Mouse (Mus musculus) lung, embryonic 15.5 days (tissue): ENCODE data around the gene Nedd4. TPM values are rescaled to one million over a fixed set of nuclear protein-coding genes. Genes with fewer than 3 reads are reported as not detected.
A peak's percentile ranks its signal among the peaks of the same experiment; 100 is the strongest.

Source experiments
- ATAC-seq: fragments of 200-750 bp; cut with Nextera tagmentation; 2 replicates; pipeline ENCODE4 v1.8.0; 2017; ENCODE audit warnings: moderate number of reproducible peaks, borderline replicate concordance; ENCODE audit not compliant: low FRiP score, low TSS enrichment; ENCODE audit errors: extremely low read depth
- H3K27ac ChIP-seq: fragments of 300-500 bp; sonication (generic); 2 replicates; pipeline ENCODE4 v1.5.1; 2015; ENCODE audit warnings: moderate library complexity, mild to moderate bottlenecking, inconsistent platforms
- H3K27me3 ChIP-seq: fragments of 300-500 bp; sonication (generic); 2 replicates; pipeline ENCODE4 v1.6.1; 2015; ENCODE audit warnings: inconsistent platforms
- H3K36me3 ChIP-seq: fragments of 300-500 bp; sonication (generic); 2 replicates; pipeline ENCODE4 v1.6.1; 2015; ENCODE audit warnings: inconsistent platforms
- H3K4me1 ChIP-seq: fragments of 300-500 bp; sonication (generic); 2 replicates; pipeline ENCODE4 v1.6.1; 2015; ENCODE audit warnings: inconsistent platforms
- H3K4me2 ChIP-seq: fragments of 300-500 bp; sonication (generic); 2 replicates; pipeline ENCODE4 v1.6.1; 2015; ENCODE audit warnings: inconsistent platforms, mild to moderate bottlenecking, moderate library complexity
- H3K4me3 ChIP-seq: fragments of 300-500 bp; sonication (generic); 2 replicates; pipeline ENCODE4 v1.5.1; 2015; ENCODE audit warnings: mild to moderate bottlenecking, inconsistent platforms
- H3K9ac ChIP-seq: fragments of 300-500 bp; sonication (generic); 2 replicates; pipeline ENCODE4 v1.6.1; 2015; ENCODE audit warnings: inconsistent platforms
- H3K9me3 ChIP-seq: fragments of 300-500 bp; sonication (generic); 2 replicates; pipeline ENCODE4 v1.6.1; 2016; ENCODE audit warnings: inconsistent platforms
- WGBS: fragments of 180-500 bp; shearing (Covaris S2); methylation state at CpG from one replicate; pipeline ENCODE4 v1.1.7; 2015; 5-methylcytosine and 5-hydroxymethylcytosine counted together
- polyA plus RNA-seq: library from polyadenylated mRNA; unstranded; fragments of >200 nt; fragmentation: Nextera tagmentation; extraction: Ambion mirVana; gene quantifications from 2 replicates; pipeline ENCODE4 v1.2.1, GENCODE M21; 2015

Gene Nedd4
- polyA plus RNA-seq, 1 experiment from 2014 or later = 677 TPM

DNA sequence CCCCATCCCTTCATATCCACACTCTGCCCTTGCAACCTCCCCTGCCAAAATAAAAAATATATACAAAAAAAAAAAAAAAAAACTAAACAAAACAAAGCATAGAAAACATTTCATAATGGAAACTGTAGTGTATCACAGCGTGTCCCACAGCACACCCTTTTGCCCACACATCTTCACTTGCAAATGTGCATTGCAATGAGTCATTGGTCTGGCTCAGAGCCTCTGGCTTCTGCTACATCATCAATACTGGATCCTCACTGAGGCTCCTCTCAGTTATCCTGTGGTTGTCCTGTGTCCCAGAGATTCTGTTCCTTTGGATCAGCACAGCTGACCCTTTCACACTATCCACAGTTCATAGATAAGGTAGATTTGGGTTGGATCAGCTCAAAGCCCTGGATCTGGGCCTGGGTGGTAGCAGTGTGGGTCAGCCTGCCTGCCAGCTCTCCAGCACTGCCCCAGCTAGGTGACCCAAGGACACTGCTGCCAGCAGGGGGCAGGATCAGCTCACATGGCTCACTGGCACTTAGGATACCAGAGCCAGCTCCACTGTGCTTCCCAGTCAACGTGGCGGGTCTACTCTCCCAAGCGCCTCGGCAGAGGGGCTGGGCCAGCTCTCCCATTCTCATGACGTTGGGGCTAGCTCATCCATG is 7.4 kb upstream of the Nedd4 start:
- WGBS = 68% methylated on average over 6 of the region's 6 CpGs
- Histone ChIP-seq H3K9ac (no peak overlapping the region), H3K4me3 (no peak overlapping the region), H3K36me3 (no peaks in the 10 kb centered on the region), H3K4me2 (no peak overlapping the region), H3K27ac (no peak overlapping the region), H3K27me3 (no peaks in the 10 kb centered on the region), H3K4me1 (peaks cover 41% of the 10 kb centered on the region), H3K9me3 (no peaks in the 10 kb centered on the region)
- ATAC-seq = no peak

DNA sequence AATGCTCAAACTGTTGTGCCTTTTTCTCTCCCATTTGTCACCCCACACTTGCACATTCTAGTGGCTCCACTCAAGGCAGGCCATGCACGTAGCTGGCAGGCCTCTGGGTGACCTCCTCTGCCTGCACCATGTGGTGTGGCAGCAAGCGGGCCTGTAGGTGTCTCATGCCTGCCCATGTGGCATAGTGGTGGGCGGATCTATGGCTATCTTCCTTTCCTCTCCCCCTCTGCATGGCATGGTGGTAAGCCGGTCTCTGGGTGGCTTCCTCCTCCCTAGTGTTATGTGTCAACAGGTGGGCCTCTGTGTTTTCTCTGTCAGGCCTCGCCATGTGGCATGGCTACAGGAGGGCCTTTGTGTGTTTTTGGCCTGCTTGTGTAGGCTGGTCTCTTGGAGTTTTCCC is 6.5 kb upstream of the Nedd4 start:
- Histone ChIP-seq H3K27ac (no peak overlapping the region), H3K36me3 (no peaks in the 10 kb centered on the region), H3K27me3 (no peaks in the 10 kb centered on the region), H3K4me2 (no peak overlapping the region), H3K9me3 (no peaks in the 10 kb centered on the region), H3K9ac (no peak overlapping the region), H3K4me1 (peaks cover 39% of the 10 kb centered on the region), H3K4me3 (no peak overlapping the region)
- WGBS = 74% methylated on average over 5 of the region's 5 CpGs
- ATAC-seq = no peak

DNA sequence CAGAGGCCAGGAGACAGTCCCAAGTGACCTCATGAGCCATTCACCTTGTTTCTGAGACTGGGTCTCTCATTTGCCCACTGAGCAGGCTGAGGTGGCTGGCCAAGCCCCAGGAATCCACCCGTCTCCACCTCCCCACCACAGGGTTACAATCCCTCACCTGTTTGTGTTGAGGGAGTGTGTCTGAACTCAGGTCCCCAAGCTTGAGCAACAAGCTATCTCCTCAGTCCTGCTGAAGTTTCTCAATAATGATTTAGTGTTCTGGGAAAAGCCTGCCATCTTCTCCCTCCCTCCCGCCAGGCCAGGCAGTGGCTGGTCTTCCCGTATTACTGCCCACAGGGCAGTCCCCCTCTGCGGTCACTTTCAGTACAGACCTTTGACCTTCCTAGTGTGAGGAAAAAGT is 5.7 kb upstream of the Nedd4 start:
- Histone ChIP-seq H3K4me3 (no peak overlapping the region), H3K4me2 (no peak overlapping the region), H3K9me3 (no peaks in the 10 kb centered on the region), H3K4me1 (peaks cover 39% of the 10 kb centered on the region), H3K9ac (no peak overlapping the region), H3K27me3 (no peaks in the 10 kb centered on the region), H3K36me3 (no peaks in the 10 kb centered on the region), H3K27ac (peak overlapping the region; percentile 27; the same call in 1 of the 2 replicates)
- no peak for ATAC-seq
- WGBS = 53% methylated on average over 4 of the region's 4 CpGs

DNA sequence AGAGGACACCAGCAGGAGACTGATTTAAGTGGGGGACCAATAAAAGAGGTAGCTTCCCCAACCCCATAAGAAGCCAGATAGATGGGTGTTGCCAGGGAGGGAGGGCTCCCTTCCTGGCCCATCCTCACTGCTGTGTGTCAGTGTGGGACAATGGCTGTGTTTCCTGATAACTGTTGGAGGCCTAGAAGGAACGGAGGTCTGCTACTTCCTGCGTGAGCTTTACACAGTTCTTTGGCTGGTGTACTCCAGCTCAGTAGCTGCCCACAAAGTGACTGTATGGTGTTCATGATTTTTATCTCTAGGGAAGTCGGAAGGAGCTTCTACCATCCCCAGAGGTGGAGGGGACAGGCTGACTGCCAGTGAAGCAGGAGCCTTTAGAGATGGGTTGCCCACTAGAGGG is 5.2 kb upstream of the Nedd4 start:
- ATAC-seq = no peak
- no peak overlapping the region for H3K4me2 ChIP-seq
- H3K36me3 ChIP-seq = no peaks in the 10 kb centered on the region
- H3K27ac ChIP-seq = peak overlapping the region; percentile 27
- peaks cover 39% of the 10 kb centered on the region for H3K4me1 ChIP-seq
- 49% methylated on average over 3 of the region's 3 CpGs for WGBS
- H3K27me3 ChIP-seq = no peaks in the 10 kb centered on the region
- no peak overlapping the region for H3K9ac ChIP-seq
- H3K9me3 ChIP-seq = no peaks in the 10 kb centered on the region
- H3K4me3 ChIP-seq = no peak overlapping the region

DNA sequence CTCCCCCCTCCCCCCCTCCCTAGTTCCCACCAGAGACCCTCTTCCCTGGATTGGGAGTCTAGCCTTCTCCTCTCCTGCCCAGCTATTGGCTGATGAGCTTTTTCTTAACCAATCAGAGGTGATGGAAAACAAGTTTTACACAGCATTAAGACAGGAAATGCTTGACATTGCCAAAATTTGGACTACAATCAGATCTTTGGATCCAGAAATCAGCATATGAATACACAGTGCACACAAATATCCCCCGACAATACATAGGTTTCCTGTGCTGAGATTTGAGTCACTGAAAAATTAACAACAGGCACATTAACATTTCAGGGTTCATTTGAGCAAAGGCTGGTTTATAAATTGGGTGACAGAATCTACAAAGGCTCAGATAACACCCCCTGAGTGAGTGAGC is 4.5 kb upstream of the Nedd4 start:
- Histone ChIP-seq H3K9me3 (no peaks in the 10 kb centered on the region), H3K4me2 (no peak overlapping the region), H3K27ac (no peak overlapping the region; the same call in 1 of the 2 replicates), H3K4me3 (no peak overlapping the region), H3K36me3 (no peaks in the 10 kb centered on the region), H3K9ac (no peak overlapping the region), H3K4me1 (peaks cover 34% of the 10 kb centered on the region), H3K27me3 (no peaks in the 10 kb centered on the region)
- 65% methylated on average over 1 of the region's 1 CpGs for WGBS
- no peak for ATAC-seq

DNA sequence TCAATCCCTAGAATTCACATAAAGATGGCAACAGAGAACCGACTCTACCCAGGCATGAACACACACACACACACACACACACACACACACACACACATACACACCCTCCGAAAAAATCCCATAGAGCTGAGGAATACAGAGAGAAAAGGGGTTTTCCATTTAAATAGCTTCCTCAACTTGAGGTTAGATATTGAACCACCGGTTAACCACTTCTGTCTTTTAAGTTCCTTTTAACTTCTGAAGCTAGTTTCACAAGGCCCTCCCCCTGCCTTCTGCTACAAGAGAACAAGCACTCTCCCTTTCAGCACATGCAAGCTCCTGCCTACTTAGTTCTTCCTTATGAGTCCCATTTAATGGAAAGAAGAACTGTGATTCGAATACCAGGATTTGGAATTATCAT is 2.0 kb upstream of the Nedd4 start:
- no peak overlapping the region for H3K9ac ChIP-seq
- 65% methylated on average over 4 of the region's 4 CpGs for WGBS

DNA sequence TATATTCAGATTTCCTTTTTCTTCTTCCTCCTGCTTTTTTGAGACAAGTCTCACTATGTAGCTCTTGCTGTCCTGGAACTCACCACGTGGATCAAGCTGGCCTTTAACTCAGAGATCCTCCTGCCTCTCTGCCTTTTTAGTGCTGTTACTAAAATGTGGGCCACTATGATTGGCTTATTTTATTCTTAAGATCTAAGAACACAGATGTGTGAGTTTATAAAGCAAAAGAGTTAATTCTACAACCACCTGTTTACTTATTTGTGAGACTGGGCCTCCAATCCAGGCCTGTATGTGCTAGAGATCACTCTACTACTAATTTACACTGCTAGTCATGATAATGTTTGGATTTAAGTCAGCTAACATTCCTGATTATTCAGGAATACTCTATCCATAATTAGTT is 1.2 kb upstream of the Nedd4 start:
- WGBS = 37% methylated on average over 1 of the region's 1 CpGs
- Histone ChIP-seq H3K4me1 (peaks cover 33% of the 10 kb centered on the region), H3K27ac (peak overlapping the region; percentile 22; the same call in 1 of the 2 replicates), H3K27me3 (no peaks in the 10 kb centered on the region), H3K4me2 (peak overlapping the region; percentile 84; the same call in 1 of the 2 replicates), H3K36me3 (peaks cover 14% of the 10 kb centered on the region), H3K9ac (no peak overlapping the region), H3K4me3 (no peak overlapping the region), H3K9me3 (no peaks in the 10 kb centered on the region)
- no peak for ATAC-seq

More for the DNA sequence above, 2.0 kb upstream of the Nedd4 start:
- peaks cover 31% of the 10 kb centered on the region for H3K4me1 ChIP-seq
- no peak overlapping the region for H3K4me2 ChIP-seq
- peaks cover 9% of the 10 kb centered on the region for H3K36me3 ChIP-seq
- ATAC-seq = no peak
- no peak overlapping the region for H3K4me3 ChIP-seq
- H3K27ac ChIP-seq = no peak overlapping the region
- no peaks in the 10 kb centered on the region for H3K9me3 ChIP-seq
- H3K27me3 ChIP-seq = no peaks in the 10 kb centered on the region

DNA sequence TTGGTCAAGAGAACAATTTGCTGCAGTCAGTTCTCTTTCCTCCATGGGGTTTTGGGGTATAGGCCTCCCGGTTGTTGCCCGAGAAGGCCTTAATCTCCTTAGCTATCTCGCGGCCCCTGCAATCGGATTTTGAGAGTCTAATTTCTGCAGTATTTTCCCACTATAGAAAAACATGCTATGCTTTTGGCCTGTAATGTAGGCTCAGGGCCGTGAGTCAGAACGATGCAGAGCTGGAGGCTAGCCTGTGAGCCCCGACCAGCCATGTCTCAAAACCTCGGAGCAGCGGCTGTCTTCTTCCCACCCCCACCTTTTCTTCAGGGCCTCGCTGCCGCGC is 618 bp upstream of the Nedd4 start:
- under 1% methylated on average over 13 of the region's 13 CpGs for WGBS
- Histone ChIP-seq H3K9ac (peak overlapping the region; percentile 100), H3K27ac (peak overlapping the region; percentile 100)

DNA sequence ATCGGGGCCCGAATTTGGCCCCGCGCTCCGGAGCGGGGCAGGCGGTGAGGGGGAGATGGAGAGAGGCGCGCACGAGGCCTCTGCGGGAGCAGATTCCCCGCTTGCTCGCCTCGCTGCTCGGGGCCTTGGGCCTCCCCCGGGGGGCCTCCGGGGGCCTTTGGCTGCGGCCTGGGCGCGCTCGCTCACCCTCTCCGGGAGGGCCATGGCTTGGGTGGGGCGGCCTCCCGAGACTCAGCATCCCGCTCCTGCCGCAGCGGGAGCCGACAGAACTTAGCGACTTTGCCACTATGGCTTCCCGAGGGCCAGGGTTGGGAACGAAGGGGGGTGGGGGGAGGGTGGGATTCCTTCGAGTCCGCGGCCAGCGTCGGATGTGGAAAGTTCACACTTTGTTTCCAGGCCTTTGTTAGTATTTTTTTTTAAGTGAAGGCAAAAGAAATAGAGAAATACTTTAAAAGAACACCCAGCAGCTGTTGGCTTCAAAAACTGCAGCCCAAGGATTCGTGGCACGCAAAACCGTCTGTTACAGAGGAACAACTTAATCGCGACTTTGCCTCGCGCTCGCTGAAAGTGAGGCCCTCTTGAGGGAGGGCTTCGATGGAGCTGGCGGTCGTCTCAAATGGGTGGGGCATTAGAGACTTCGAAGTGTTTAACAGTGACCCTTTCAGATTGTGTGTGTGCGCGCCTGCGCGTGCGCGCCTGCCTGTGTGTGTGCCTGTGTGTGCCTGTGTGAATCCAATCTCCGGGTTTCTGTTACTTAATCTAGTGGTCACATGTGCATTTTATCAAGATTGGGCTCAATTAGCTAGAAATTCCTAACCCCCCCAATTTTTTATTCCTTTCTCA is 766 bp downstream of the Nedd4 start:
- H3K4me1 ChIP-seq = peaks cover 30% of the 10 kb centered on the region
- under 1% methylated on average over 45 of the region's 55 CpGs for WGBS
- peak overlapping the region; percentile 100 for H3K27ac ChIP-seq
- ATAC-seq = peak; percentile 72
- peak overlapping the region; percentile 93 for H3K4me3 ChIP-seq
- H3K9me3 ChIP-seq = no peaks in the 10 kb centered on the region
- H3K36me3 ChIP-seq = peaks cover 28% of the 10 kb centered on the region
- peak overlapping the region; percentile 100 for H3K9ac ChIP-seq
- H3K4me2 ChIP-seq = peak overlapping the region; percentile 84
- no peaks in the 10 kb centered on the region for H3K27me3 ChIP-seq

More for the DNA sequence above, 618 bp upstream of the Nedd4 start:
- Histone ChIP-seq H3K36me3 (peaks cover 17% of the 10 kb centered on the region), H3K9me3 (no peaks in the 10 kb centered on the region), H3K4me3 (peak overlapping the region; percentile 93), H3K27me3 (no peaks in the 10 kb centered on the region), H3K4me2 (peak overlapping the region; percentile 84), H3K4me1 (peaks cover 34% of the 10 kb centered on the region)
- ATAC-seq = no peak

DNA sequence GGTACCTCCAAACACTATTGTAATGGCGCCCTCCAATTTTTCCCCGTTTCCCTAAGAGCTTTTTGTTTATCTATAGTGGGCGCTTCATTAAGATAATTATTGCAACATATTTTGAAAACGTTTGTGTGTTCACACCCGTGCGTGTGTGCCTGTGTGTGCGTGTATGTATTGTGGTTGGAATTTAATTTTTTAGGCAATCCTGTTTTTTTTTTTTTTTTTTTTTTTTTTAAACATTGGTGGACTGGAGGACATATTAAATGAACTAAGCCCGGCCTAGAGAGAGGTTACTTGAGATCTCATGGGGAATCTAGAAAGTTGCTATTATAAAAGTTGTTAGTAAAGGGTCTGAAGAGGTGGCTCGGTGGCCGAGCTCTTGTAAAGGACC is 1.4 kb downstream of the Nedd4 start:
- peak overlapping the region; percentile 84 for H3K4me2 ChIP-seq

DNA sequence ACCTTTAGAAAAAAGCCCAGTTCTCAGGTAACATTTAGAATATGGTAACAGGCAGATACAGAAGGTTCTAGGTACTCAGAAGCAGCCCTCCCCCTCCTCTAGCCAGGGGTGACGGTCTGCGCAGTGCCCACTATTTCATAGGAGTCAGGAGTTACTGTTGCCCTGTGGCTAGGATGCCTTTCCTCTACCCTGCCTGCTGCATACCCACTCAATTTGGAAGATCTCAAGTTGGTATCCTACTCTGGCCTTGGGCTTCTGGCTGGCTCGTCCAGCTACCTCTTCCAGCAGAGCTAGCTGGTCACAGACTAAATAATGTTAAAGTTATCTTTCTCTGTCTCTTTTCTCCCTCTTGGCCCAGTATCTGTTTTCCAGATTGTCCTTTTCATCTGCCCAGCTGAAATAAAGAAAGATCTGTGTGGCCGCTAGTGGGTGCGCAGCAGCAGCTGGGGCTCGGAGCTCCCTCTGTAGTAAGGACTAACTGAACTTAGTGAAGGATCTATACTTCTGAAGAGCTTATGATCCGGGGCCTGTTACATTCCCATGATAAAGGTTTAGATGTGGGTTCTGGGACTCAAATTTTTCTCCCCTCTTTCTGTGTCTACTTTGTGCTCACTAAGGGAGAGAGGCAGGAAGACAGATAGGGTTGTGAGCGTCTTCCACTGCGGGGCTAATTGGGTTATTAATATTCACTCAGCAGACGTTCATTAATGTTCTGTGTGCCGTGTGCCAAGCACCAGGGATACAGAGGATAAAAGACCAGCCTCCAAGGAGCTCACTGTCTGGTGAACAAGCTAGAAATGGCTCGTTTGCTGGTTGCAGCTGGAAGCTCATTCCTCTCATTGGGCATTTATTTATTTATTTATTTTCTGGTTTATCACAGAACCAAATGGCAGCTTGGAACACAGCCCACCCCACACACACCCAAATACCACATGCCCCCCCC is 2.5 kb downstream of the Nedd4 start:
- WGBS = 23% methylated on average over 12 of the region's 12 CpGs
- peak overlapping the region; percentile 93 for H3K4me3 ChIP-seq
- H3K4me1 ChIP-seq = peaks cover 39% of the 10 kb centered on the region
- H3K9ac ChIP-seq = peak overlapping the region; percentile 100
- H3K9me3 ChIP-seq = no peaks in the 10 kb centered on the region
- peak overlapping the region; percentile 100 for H3K27ac ChIP-seq
- H3K4me2 ChIP-seq = peak overlapping the region; percentile 84
- ATAC-seq = no peak
- H3K36me3 ChIP-seq = peaks cover 38% of the 10 kb centered on the region
- H3K27me3 ChIP-seq = no peaks in the 10 kb centered on the region

More for the DNA sequence above, 1.4 kb downstream of the Nedd4 start:
- Histone ChIP-seq H3K9me3 (no peaks in the 10 kb centered on the region), H3K36me3 (peaks cover 28% of the 10 kb centered on the region), H3K27me3 (no peaks in the 10 kb centered on the region), H3K27ac (peak overlapping the region; percentile 100), H3K4me3 (peak overlapping the region; percentile 93), H3K4me1 (peaks cover 29% of the 10 kb centered on the region), H3K9ac (peak overlapping the region; percentile 100)
- whole genome bisulfite sequencing = 3% methylated on average over 10 of the region's 10 CpGs
- no peak for ATAC-seq
